Mouse (Mus musculus): ENCODE results near the gene Vps41. TPM values are rescaled to one million over a fixed set of nuclear protein-coding genes. Genes with fewer than 3 reads are reported as not detected.

The Vps41 gene
- polyA plus RNA-seq, 1 experiment, result 20.0 TPM

- Histone ChIP-seq H3K36me3 (ENCODE audit: control insufficient read depth, insufficient read depth) (no peaks in the 10 kb centered on the region), H3K27me3 (ENCODE audit: control insufficient read depth, insufficient read depth, insufficient read length) (no peaks in the 10 kb centered on the region), H3K79me2 (ENCODE audit: control insufficient read depth, insufficient read depth) (no peaks in the 10 kb centered on the region), H3K4me2 (ENCODE audit: low read depth) (no peak overlapping the region), H3ac (ENCODE audit: control insufficient read depth, insufficient read length) (no peak overlapping the region), H3K4me3 (no peak overlapping the region)
- TF ChIP-seq E2F4 (IDR thresholded peaks at IDR 0.05; ENCODE audit: insufficient read depth) (no peak), MAX (IDR thresholded peaks at IDR 0.05; ENCODE audit: low read depth) (no peak), TCF3 (IDR thresholded peaks at IDR 0.05; ENCODE audit: insufficient read length, low read depth) (no peak), USF1 (IDR thresholded peaks at IDR 0.05; ENCODE audit: low read depth) (no peak), MYOD1 (IDR thresholded peaks at IDR 0.05; ENCODE audit: control insufficient read depth in 1 of 3, insufficient read length in 2 of 3, low read depth in 2 of 3) (no peak), MYOG (IDR thresholded peaks at IDR 0.05; ENCODE audit: control insufficient read depth in 1 of 3, insufficient read depth in 1 of 3, insufficient read length in 2 of 3, low read depth in 2 of 3) (no peak), SRF (IDR thresholded peaks at IDR 0.05; ENCODE audit: control insufficient read depth, insufficient read length, low read depth) (no peak)
Measured at GRCm38 (mm10) chr13:18892910-18893309, 175.8 kb downstream of the Vps41 start.

GRCm38 (mm10) chr13:18896789-18897188, 179.7 kb downstream of the Vps41 start:
- no peak for TF ChIP-seq TCF3 (IDR thresholded peaks at IDR 0.05; ENCODE audit: insufficient read length, low read depth)
- no peak for TF ChIP-seq SRF (IDR thresholded peaks at IDR 0.05; ENCODE audit: control insufficient read depth, insufficient read length, low read depth)
- no peak for TF ChIP-seq E2F4 (IDR thresholded peaks at IDR 0.05; ENCODE audit: insufficient read depth)
- no peak for TF ChIP-seq MYOD1 (IDR thresholded peaks at IDR 0.05; ENCODE audit: control insufficient read depth in 1 of 3, insufficient read length in 2 of 3, low read depth in 2 of 3)
- no peak for TF ChIP-seq CEBPB (IDR thresholded peaks at IDR 0.05; ENCODE audit: insufficient read depth, poor library complexity, severe bottlenecking)
- TF ChIP-seq POLR2AphosphoS2 (IDR thresholded peaks at IDR 0.05; ENCODE audit: insufficient read length, low read depth), result no peak
- TF ChIP-seq MYOG (IDR thresholded peaks at IDR 0.05; ENCODE audit: control insufficient read depth in 1 of 3, insufficient read depth in 1 of 3, insufficient read length in 2 of 3, low read depth in 2 of 3), result no peak
- TF ChIP-seq POLR2A (IDR thresholded peaks at IDR 0.05; ENCODE audit: insufficient read length, low read depth), result no peak
- TF ChIP-seq TCF12 (IDR thresholded peaks at IDR 0.05; ENCODE audit: insufficient read depth, poor library complexity, severe bottlenecking), result no peak
- no peak for TF ChIP-seq USF1 (IDR thresholded peaks at IDR 0.05; ENCODE audit: low read depth)
- no peak for TF ChIP-seq REST (IDR thresholded peaks at IDR 0.05; ENCODE audit: insufficient read depth, insufficient read length)
- Histone ChIP-seq H3K4me3 (no peak overlapping the region), H3K79me2 (ENCODE audit: control insufficient read depth, insufficient read depth) (no peaks in the 10 kb centered on the region), H3ac (ENCODE audit: control insufficient read depth, insufficient read length) (no peak overlapping the region), H3K36me3 (ENCODE audit: control insufficient read depth, insufficient read depth) (no peaks in the 10 kb centered on the region), H3K4me2 (ENCODE audit: low read depth) (no peak overlapping the region), H3K27me3 (ENCODE audit: control insufficient read depth, insufficient read depth, insufficient read length) (no peaks in the 10 kb centered on the region)

DNA sequence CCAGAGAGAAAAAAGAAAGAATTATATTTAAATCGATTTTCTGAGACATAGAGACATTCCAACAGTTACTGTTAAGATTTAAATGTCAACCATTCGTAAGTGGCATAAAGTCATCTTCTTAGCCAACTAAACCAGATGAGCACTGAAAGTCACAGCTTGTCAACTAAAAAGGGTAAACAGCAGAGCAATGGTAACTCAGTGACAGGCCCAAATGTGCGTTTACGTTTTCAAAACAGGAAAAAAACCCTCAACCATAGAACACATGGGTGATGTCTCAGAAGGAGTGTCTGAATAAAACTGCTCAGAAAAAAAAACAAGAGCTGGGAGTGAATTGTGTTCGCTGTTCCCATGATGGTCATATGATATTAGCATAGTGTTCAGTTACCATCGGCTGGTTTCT, 186.5 kb downstream of the Vps41 start:
- H3K4me2 ChIP-seq (ENCODE audit: low read depth), result no peak overlapping the region
- no peak for TF ChIP-seq SRF (IDR thresholded peaks at IDR 0.05; ENCODE audit: control insufficient read depth, insufficient read length, low read depth)
- no peak for TF ChIP-seq E2F4 (IDR thresholded peaks at IDR 0.05; ENCODE audit: insufficient read depth)
- TF ChIP-seq TCF12 (IDR thresholded peaks at IDR 0.05; ENCODE audit: insufficient read depth, poor library complexity, severe bottlenecking), result no peak
- TF ChIP-seq CEBPB (IDR thresholded peaks at IDR 0.05; ENCODE audit: insufficient read depth, poor library complexity, severe bottlenecking), result no peak
- no peak for TF ChIP-seq MYOG (IDR thresholded peaks at IDR 0.05; ENCODE audit: control insufficient read depth in 1 of 3, insufficient read depth in 1 of 3, insufficient read length in 2 of 3, low read depth in 2 of 3)
- TF ChIP-seq POLR2A (IDR thresholded peaks at IDR 0.05; ENCODE audit: insufficient read length, low read depth), result no peak
- TF ChIP-seq MAX (IDR thresholded peaks at IDR 0.05; ENCODE audit: low read depth), result no peak
- TF ChIP-seq MYOD1 (IDR thresholded peaks at IDR 0.05; ENCODE audit: control insufficient read depth in 1 of 3, insufficient read length in 2 of 3, low read depth in 2 of 3), result no peak
- no peak for TF ChIP-seq USF1 (IDR thresholded peaks at IDR 0.05; ENCODE audit: low read depth)
- no peak for TF ChIP-seq TCF3 (IDR thresholded peaks at IDR 0.05; ENCODE audit: insufficient read length, low read depth)
- no peak for TF ChIP-seq REST (IDR thresholded peaks at IDR 0.05; ENCODE audit: insufficient read depth, insufficient read length)
- H3K36me3 ChIP-seq (ENCODE audit: control insufficient read depth, insufficient read depth), result no peaks in the 10 kb centered on the region
- H3K4me3 ChIP-seq, result no peak overlapping the region
- no peaks in the 10 kb centered on the region for H3K79me2 ChIP-seq (ENCODE audit: control insufficient read depth, insufficient read depth)
- H3ac ChIP-seq (ENCODE audit: control insufficient read depth, insufficient read length), result no peak overlapping the region
- no peaks in the 10 kb centered on the region for H3K27me3 ChIP-seq (ENCODE audit: control insufficient read depth, insufficient read depth, insufficient read length)

- no peaks in the 10 kb centered on the region for H3K79me2 ChIP-seq (ENCODE audit: control insufficient read depth, insufficient read depth)
- no peak overlapping the region for H3K4me3 ChIP-seq
- H3ac ChIP-seq (ENCODE audit: control insufficient read depth, insufficient read length), result no peak overlapping the region
- no peaks in the 10 kb centered on the region for H3K27me3 ChIP-seq (ENCODE audit: control insufficient read depth, insufficient read depth, insufficient read length)
- TF ChIP-seq MAX (IDR thresholded peaks at IDR 0.05; ENCODE audit: low read depth) (no peak), USF1 (IDR thresholded peaks at IDR 0.05; ENCODE audit: low read depth) (no peak), POLR2A (IDR thresholded peaks at IDR 0.05; ENCODE audit: insufficient read length, low read depth) (no peak), MYOD1 (IDR thresholded peaks at IDR 0.05; ENCODE audit: control insufficient read depth in 1 of 3, insufficient read length in 2 of 3, low read depth in 2 of 3) (no peak), REST (IDR thresholded peaks at IDR 0.05; ENCODE audit: insufficient read depth, insufficient read length) (no peak)
- no peaks in the 10 kb centered on the region for H3K36me3 ChIP-seq (ENCODE audit: control insufficient read depth, insufficient read depth)
- no peak overlapping the region for H3K4me2 ChIP-seq (ENCODE audit: low read depth)
Measured at GRCm38 (mm10) chr13:18914774-18915173, 197.7 kb downstream of the Vps41 start.

Other genes starting within 250 kb of the Vps41 start
- gene Amph, start 230.9 kb downstream of the Vps41 start, polyA plus RNA-seq (2012; fragmentation: generic; extraction: Trizol), result not detected

Measured in myocyte (in vitro differentiated cells).